Mouse (Mus musculus) lung, adult 18-20 months (tissue): Measurements from ENCODE around the gene Adcy10.
A peak's percentile ranks its signal among the peaks of the same experiment; 100 is the strongest.

Experiments
- DNase-seq, 2 experiments: peaks; one replicate each; pipeline ENCODE4 v3.0.0; 2022; ENCODE audit warnings: mixed read lengths in 2 of 2

Gene Adcy10

GRCm38 (mm10) chr1:165484688-165485233, at the start of gene Adcy10:
Gene Adcy10 (plus strand): TSS chr1:165485183.
- peak; percentile 9 to 15 for DNase-seq

- DNase-seq = no peak
These were observed 46.5 kb upstream of the Adcy10 start for GRCm38 (mm10) chr1:165438289-165439021.

GRCm38 (mm10) chr1:165440788-165441187, 44.2 kb upstream of the Adcy10 start:
- DNase-seq = no peak

GRCm38 (mm10) chr1:165441201-165441600, 43.8 kb upstream of the Adcy10 start:
- peak; percentile 10 to 23 for DNase-seq

- DNase-seq = no peak
These were observed 43.3 kb upstream of the Adcy10 start for GRCm38 (mm10) chr1:165441719-165442118.

- no peak for DNase-seq
These were observed 25.9 kb upstream of the Adcy10 start for GRCm38 (mm10) chr1:165459041-165459502.

- DNase-seq = peak; percentile 71 to 75
These were observed 25.3 kb upstream of the Adcy10 start for GRCm38 (mm10) chr1:165459503-165460181.

- DNase-seq = peak; percentile 98 to 99
These were observed 24.6 kb upstream of the Adcy10 start, which contains the start of the genes Dcaf6 and Mpc2 for GRCm38 (mm10) chr1:165460360-165460800. Gene Dcaf6 (minus strand): TSS chr1:165460475. Gene Mpc2 (plus strand): TSS chr1:165460637.

- peak; percentile 100 for DNase-seq
These were observed 24.1 kb upstream of the Adcy10 start for GRCm38 (mm10) chr1:165460801-165461377.

- DNase-seq = peak in 1 of 2 experiments; percentile 19
These were observed 23.3 kb upstream of the Adcy10 start for GRCm38 (mm10) chr1:165461681-165462080.

- DNase-seq = no peak
These were observed 22.1 kb upstream of the Adcy10 start for GRCm38 (mm10) chr1:165462861-165463260.

GRCm38 (mm10) chr1:165464574-165464973, 20.4 kb upstream of the Adcy10 start:
- DNase-seq = no peak

GRCm38 (mm10) chr1:165468971-165469370, 16.0 kb upstream of the Adcy10 start:
- DNase-seq = no peak

GRCm38 (mm10) chr1:165469717-165470116, 15.3 kb upstream of the Adcy10 start:
- DNase-seq = no peak

- no peak for DNase-seq
These were observed 13.5 kb upstream of the Adcy10 start for GRCm38 (mm10) chr1:165471490-165471889.

- no peak for DNase-seq
These were observed 1.1 kb downstream of the Adcy10 start for GRCm38 (mm10) chr1:165486108-165486507.

- DNase-seq = no peak
These were observed 4.2 kb downstream of the Adcy10 start for GRCm38 (mm10) chr1:165489197-165489596.

GRCm38 (mm10) chr1:165498856-165499255, 13.9 kb downstream of the Adcy10 start:
- DNase-seq = no peak

- peak; percentile 52 to 65 for DNase-seq
These were observed 18.5 kb downstream of the Adcy10 start for GRCm38 (mm10) chr1:165503307-165504024.

- DNase-seq = no peak
These were observed 21.3 kb downstream of the Adcy10 start for GRCm38 (mm10) chr1:165506303-165506702.

GRCm38 (mm10) chr1:165510161-165510560, 25.2 kb downstream of the Adcy10 start:
- peak; percentile 5 to 6 for DNase-seq

GRCm38 (mm10) chr1:165520716-165521115, 35.7 kb downstream of the Adcy10 start:
- DNase-seq = no peak
